Mouse (Mus musculus): Measurements from ENCODE around the gene Rcan1. TPM values are rescaled to one million over a fixed set of nuclear protein-coding genes. Genes with fewer than 3 reads are reported as not detected.

The Rcan1 gene
- polyA plus RNA-seq, 1 experiment from 2014 or later, result 37.9 TPM

DNA sequence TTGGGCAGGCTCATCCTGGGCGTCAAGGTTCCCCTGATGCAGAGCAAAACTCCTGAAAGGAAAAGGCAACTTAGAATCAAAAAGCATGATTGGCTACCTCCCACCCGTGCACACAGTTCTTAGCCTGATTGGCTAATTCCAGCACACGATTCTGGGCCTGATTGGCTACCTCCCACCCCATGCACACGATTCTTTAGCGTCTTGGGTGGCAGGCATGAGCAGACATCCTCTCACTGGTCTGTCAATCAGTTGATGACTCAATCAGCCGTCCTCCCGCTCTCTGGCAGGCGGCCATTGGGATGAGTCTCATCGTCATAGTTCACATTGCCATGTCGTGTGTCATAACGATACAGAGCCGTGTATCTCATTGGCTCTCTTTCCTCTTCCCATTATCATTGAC, 121.7 kb downstream of the Rcan1 start:
- Histone ChIP-seq H3K4me1 (replicated peaks; ENCODE audit: insufficient read depth, low read length) (no peaks in the 10 kb centered on the region), H3K4me3 (replicated peaks; ENCODE audit: low read depth, low read length) (no peak overlapping the region), H3K9me3 (replicated peaks; ENCODE audit: low read length) (no peaks in the 10 kb centered on the region), H3K36me3 (ENCODE audit: insufficient read depth, low read length) (no peaks in the 10 kb centered on the region), H3K27me3 (ENCODE audit: insufficient read depth, low read length) (no peaks in the 10 kb centered on the region), H3K27ac (no peak overlapping the region), H3K4me2 (ENCODE audit: low read length) (no peak overlapping the region), H3K9ac (ENCODE audit: low read depth, low read length) (no peak overlapping the region)
- TF ChIP-seq CTCF (IDR thresholded peaks at IDR 0.05; ENCODE audit: low read depth), result no peak
- ATAC-seq (replicated peaks; ENCODE audit: low FRiP score, low read depth) (peak; percentile 56; the same call in 1 of the 2 replicates), DNase-seq (ENCODE audit: low spot score) (no peak)
- 52% methylated on average over 12 of the region's 12 CpGs for WGBS

GRCm38 (mm10) chr16:92346297-92346916, 124.3 kb downstream of the Rcan1 start:
- no peak overlapping the region for H3K4me2 ChIP-seq (ENCODE audit: low read length)
- H3K4me1 ChIP-seq (replicated peaks; ENCODE audit: insufficient read depth, low read length), result no peaks in the 10 kb centered on the region
- DNase-seq (ENCODE audit: low spot score) (no peak), ATAC-seq (replicated peaks; ENCODE audit: low FRiP score, low read depth) (no peak)
- H3K9ac ChIP-seq (ENCODE audit: low read depth, low read length), result no peak overlapping the region
- H3K27ac ChIP-seq, result no peak overlapping the region
- no peaks in the 10 kb centered on the region for H3K9me3 ChIP-seq (replicated peaks; ENCODE audit: low read length)
- no peak for TF ChIP-seq CTCF (IDR thresholded peaks at IDR 0.05; ENCODE audit: low read depth)
- 80% methylated on average over 13 of the region's 13 CpGs for WGBS
- no peaks in the 10 kb centered on the region for H3K36me3 ChIP-seq (ENCODE audit: insufficient read depth, low read length)
- no peak overlapping the region for H3K4me3 ChIP-seq (replicated peaks; ENCODE audit: low read depth, low read length)
- no peaks in the 10 kb centered on the region for H3K27me3 ChIP-seq (ENCODE audit: insufficient read depth, low read length)

- no peak for DNase-seq (ENCODE audit: low spot score)
- no peak for TF ChIP-seq CTCF (IDR thresholded peaks at IDR 0.05; ENCODE audit: low read depth)
- H3K4me1 ChIP-seq (replicated peaks; ENCODE audit: insufficient read depth, low read length), result 0 out of 2 replicates have a peak, but pooled peaks cover 2% of the 10 kb centered on the region
- H3K36me3 ChIP-seq (ENCODE audit: insufficient read depth, low read length), result no peaks in the 10 kb centered on the region
- no peak overlapping the region for H3K9ac ChIP-seq (ENCODE audit: low read depth, low read length)
- no peak overlapping the region for H3K4me3 ChIP-seq (replicated peaks; ENCODE audit: low read depth, low read length)
- 48% methylated on average over 11 of the region's 11 CpGs for WGBS
- no peak overlapping the region for H3K27ac ChIP-seq
- no peak for ATAC-seq (replicated peaks; ENCODE audit: low FRiP score, low read depth)
- H3K27me3 ChIP-seq (ENCODE audit: insufficient read depth, low read length), result no peaks in the 10 kb centered on the region
- no peak overlapping the region for H3K4me2 ChIP-seq (ENCODE audit: low read length)
- H3K9me3 ChIP-seq (replicated peaks; ENCODE audit: low read length), result no peaks in the 10 kb centered on the region
Observed at GRCm38 (mm10) chr16:92345177-92345576, 125.5 kb downstream of the Rcan1 start.

Other genes with a start within 250 kb of the Rcan1 start
- gene Kcne2, start 178.5 kb downstream of the Rcan1 start, polyA plus RNA-seq (2015; fragmentation: Nextera tagmentation; extraction: Ambion mirVana), result 0.11 and 0.13 TPM in 2 replicates
- 133 and 145 TPM in 2 replicates for gene Smim11, start 169.6 kb downstream of the Rcan1 start, polyA plus RNA-seq (2015; fragmentation: Nextera tagmentation; extraction: Ambion mirVana)
- gene Fam243, start 149.4 kb downstream of the Rcan1 start, polyA plus RNA-seq (2015; fragmentation: Nextera tagmentation; extraction: Ambion mirVana), result 0.13 TPM in 1 of 2 replicates, not detected in the other
- 12.2 and 13.1 TPM in 2 replicates for gene Kcne1, start 111.4 kb downstream of the Rcan1 start, polyA plus RNA-seq (2015; fragmentation: Nextera tagmentation; extraction: Ambion mirVana)
- gene Clic6, start 14.9 kb upstream of the Rcan1 start, polyA plus RNA-seq (2015; fragmentation: Nextera tagmentation; extraction: Ambion mirVana), result 7.1 and 7.8 TPM in 2 replicates

Measured in kidney, postnatal 0 days (tissue).